Mouse (Mus musculus) spleen, postnatal 36 days (tissue): ENCODE data around the gene Umodl1.
A peak's percentile ranks its signal among the peaks of the same experiment; 100 is the strongest.

Experiments used
- DNase-seq, 2 experiments: peaks; one replicate each; pipeline ENCODE4 v3.0.0; 2022; ENCODE audit warnings: low spot score in 2 of 2, mixed read lengths in 1 of 2

Gene Umodl1

DNA sequence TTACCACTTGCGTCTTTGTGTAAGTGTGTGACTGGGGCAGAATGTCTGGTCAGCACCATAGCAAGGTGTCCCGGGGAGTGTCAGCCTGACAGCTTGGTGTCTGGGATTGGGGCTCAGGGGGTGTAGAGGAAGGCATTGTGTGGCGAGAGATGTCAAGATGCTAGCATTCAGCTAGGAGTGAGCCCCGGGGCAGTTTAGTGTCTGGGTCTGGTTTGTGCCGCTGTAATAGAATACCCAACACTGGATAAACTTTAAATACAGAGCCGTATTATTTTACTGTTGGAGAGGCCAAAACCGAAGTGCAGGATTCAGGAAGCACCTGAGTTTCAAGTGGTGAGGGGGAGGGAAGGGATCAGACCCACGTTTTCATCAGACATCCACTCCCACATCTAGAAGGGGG, 82.9 kb downstream of the Umodl1 start:
- DNase-seq, result no peak

DNA sequence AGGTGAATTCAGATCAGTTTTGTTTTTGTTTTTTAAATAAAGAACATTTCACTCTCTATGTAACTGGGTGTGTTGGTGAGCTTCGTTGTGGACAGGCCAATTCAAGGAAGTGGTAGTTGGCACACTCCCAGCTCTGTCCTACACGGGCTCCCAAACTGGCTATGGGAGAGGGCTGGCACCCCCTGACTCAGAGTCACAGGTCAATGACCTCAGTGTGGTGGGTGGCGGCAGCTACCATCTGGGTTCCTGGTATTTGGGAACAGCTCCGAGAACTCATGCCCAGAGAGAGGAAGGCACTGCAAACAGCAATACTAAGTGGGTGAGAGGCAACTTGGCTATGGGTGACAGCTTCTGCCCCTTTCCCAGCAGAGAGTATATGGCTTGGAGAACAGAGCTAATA, 83.9 kb downstream of the Umodl1 start:
- DNase-seq, result peak; percentile 40 to 45

DNA sequence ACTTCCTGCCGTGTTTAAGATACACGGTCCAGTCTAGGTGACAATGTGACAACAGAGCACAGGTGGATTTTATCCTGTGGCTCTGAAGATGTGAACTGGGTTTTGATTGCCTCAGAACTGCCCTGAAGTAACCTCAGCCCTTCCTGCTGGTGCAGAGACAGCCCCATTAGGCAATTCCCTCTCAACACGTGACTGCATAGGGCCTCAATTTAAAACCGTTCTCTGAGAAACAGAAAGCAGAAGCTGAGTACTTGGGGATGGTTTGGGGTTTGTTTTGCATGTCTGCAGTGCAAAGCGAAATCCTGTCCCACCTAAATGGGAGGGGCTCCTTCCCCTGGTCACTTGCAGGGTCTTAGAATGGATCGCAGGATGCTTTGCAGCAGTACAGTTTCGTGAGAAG, 85.2 kb downstream of the Umodl1 start:
- DNase-seq, result peak; percentile 82 to 85

DNA sequence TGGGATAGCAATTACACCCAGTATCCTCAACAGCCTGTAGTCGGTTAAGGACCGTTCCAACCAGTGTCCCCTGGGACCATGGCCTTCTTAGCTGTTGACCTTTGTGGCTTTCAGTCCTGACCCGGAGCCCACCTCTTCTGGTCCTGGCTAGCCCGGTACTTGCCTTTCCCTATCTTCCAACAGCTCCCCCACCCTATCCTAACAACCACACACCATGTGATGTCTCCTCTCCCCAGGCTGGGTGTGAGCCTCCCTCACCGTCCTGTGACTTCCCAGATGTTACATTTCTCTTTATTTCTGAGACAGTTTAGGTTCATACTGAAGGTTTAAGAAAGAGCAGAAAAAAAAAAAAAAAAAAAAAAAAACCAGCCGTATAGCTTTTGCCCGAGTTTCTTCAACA, 86.0 kb downstream of the Umodl1 start:
- DNase-seq, result no peak

DNA sequence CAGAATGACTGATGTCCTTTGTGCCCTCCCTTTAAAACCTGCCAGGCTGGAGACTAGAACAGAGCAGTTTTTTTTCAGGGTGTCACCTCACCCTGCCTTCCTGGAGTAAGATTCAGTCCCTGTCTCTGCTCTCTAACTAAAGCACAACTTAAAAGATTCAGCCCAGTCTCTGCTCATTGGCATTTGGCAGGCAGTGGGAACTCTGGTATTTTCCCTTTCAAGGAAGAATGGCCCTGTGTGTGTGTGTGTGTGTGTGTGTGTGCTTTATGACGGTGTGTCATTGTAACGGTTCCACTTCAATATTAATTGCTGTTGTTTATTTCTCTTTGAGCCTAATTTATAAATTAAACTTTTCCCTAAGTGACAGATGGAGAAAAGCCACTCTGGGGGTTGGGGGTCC, 88.3 kb downstream of the Umodl1 start:
- DNase-seq, result no peak

DNA sequence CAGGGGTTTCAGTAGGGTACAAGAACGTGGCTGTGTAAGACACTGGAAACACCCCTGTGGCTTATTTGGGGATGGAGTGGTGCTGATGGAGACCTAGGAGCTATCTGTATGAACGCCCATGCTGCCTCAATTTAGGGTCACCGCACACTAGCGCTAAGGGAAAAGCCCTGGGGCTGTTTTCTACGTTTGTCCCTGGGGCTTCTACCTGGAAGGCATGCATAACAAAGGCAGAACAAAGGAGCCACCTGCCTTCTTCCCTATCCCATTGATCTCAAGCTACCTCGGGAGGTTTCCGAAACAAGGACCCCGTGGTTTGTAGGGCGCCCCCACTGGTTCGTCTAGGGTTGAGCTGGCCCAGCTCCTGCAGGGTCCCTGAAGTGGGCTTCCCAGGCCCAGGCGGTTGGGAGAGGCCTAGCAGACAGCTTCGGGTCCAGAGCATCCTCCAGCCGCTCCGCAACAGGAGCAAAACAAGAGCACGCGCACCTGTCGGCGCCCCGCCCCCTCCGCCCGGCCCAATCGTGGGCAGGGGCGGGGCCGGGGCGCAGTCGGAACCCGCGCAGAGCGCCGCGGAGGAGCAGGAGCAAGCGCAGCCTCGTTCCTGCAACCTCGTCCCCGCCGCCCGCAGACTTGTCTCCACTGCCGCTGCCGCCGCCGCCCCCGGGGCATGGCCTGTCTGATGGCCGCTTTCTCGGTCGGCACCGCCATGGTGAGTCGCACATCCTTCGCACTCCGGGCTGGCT, 102.9 kb downstream of the Umodl1 start, which contains the start of gene Abcg1:
Gene Abcg1 (plus strand): TSS at position 525 of the 740 bp plus-strand sequence.
- peak; percentile 75 to 77 for DNase-seq

DNA sequence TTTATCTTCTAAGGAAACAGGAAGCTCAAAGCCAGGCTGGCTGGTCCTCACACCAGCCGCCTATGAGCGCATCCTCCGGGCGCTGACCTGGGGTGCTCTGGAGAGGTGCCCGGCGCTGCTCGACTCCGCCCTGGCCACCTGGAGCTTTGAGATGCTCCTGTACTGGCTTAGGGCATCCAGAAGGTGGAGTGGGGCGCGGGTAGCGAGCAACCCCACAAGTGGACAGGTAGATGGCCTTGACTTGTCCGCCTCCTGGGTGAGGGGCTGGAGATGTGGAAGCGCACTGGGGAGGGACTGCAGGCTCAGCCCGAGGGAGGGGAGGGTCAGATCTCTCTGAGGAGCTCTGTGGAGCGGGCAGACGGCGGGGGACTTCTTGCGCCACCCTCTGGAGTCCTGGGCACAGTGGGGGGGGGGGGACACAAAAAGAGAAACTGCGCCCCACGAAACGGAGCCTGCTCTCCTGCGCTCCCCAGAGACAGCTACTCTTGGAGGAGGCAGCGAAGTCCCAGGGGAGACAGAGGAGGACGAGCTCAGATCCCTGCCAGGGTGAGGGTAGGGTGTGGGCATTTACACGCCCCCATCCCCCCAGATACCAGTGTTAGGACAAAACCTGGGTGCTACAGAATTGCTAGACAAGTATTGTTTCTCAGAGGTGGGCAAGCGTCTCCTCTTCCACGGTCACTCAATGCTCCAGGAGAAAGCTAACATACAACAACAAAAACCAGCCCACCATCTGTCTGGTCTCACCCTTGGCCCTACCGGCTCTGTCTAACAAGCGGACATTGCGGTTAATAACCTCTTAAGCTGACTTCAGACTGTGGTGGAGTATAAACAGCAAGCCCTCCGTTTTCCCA, 103.7 kb downstream of the Umodl1 start:
- peak in 1 of 2 experiments; percentile 51 for DNase-seq

DNA sequence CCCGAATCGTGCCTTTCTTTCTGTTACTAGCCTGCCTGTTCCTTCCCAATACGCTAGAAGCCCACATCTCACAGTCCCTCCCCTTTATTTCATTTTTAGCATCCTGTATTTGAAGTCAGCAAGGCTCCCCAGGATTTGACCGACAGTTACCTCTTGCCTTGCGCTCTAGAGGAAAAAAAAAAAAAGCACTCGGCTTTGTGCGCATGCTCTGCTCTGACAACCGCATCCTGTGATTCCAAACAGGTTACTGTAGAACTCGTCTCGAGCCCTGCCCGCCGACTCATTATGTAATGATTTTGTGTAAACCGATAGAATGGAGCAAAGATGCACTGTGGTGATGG, 104.3 kb downstream of the Umodl1 start:
- peak; percentile 80 to 88 for DNase-seq

DNA sequence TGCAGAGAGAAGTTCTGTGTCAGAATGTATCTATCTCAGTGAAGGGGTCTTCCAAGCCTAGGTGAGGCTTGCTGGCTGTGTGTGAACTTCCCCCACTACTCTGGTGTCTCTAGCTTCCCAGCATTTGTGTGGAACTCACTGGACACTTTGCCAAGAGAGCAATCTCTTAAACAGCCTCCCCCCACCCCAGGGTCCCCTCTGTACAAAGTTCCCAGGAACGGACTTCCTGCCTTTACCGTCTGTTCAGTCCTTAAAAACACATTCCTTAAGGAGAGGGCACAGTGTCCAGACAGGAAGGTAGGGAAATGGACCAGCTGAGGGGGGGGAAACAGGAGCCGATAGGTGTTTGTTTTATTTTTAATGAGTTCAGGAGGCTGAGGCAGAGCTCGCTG, 105.8 kb downstream of the Umodl1 start:
- DNase-seq, result no peak
